Mouse (Mus musculus) bone marrow macrophage, adult 2 months (primary cell): ENCODE data around the gene Gm10959. TPM values are rescaled to one million over a fixed set of nuclear protein-coding genes. Genes with fewer than 3 reads are reported as not detected.

ENCODE experiments used
- H3K27ac ChIP-seq: 2 replicates; pipeline ENCODE4 v1.5.1; 2012; ENCODE audit warnings: low read depth, low read length; ENCODE audit not compliant: insufficient read depth
- H3K4me1 ChIP-seq: 2 replicates; pipeline ENCODE4 v1.6.1; 2012; ENCODE audit warnings: low read length; ENCODE audit not compliant: control insufficient read depth, insufficient read depth
- H3K4me3 ChIP-seq: 2 replicates; pipeline ENCODE4 v1.5.1; 2012; ENCODE audit warnings: mild to moderate bottlenecking, low read length, moderate library complexity; ENCODE audit not compliant: insufficient read depth
- CTCF ChIP-seq: IDR thresholded peaks from 2 replicates; pipeline ENCODE4 v1.5.1; 2012; ENCODE audit warnings: low read depth, mild to moderate bottlenecking, low read length, moderate library complexity
- POLR2A ChIP-seq: IDR thresholded peaks from 2 replicates; pipeline ENCODE4 v1.6.1; 2012; ENCODE audit warnings: mild to moderate bottlenecking, low read depth, low read length, borderline replicate concordance
- polyA plus RNA-seq: library from polyadenylated mRNA; stranded (reverse); fragments of >200 nt; gene quantifications from 2 replicates; pipeline ENCODE4 v1.2.4, GENCODE M21; 2012; ENCODE audit not compliant: missing spikeins, insufficient read depth, insufficient read length

The Gm10959 gene
- polyA plus RNA-seq, 1 experiment = not detected

GRCm38 (mm10) chr3:122895189-122895731 is 23.9 kb downstream of the Gm10959 start:
- no peak overlapping the region for H3K27ac ChIP-seq
- TF ChIP-seq CTCF (no peak), POLR2A (no peak)
- H3K4me1 ChIP-seq = no peaks in the 10 kb centered on the region
- no peak overlapping the region for H3K4me3 ChIP-seq

DNA sequence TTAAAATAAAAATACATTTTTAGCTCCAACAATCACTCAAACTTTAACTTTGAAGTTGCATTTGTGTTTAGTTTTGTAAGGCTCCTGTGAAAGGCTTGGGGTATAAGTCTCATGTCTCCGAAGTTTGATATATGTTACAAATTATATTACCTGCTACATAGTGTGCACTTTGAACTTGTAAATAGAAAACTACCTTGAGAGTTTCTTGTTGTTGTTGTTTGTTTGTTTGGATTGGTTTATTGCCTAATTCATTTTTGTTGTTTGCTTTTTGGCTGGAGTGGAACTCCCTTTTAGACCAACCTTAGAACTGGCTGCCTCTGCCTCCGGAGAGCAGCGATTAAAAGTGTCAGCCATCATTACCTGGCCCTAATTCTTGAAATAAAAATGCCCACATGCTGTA is 24.4 kb downstream of the Gm10959 start, which contains the start of gene Fabp2:
Gene Fabp2, plus strand, starts transcription at position 301 of the 400 bp plus-strand sequence.
- Histone ChIP-seq H3K4me1 (no peaks in the 10 kb centered on the region), H3K27ac (no peak within 1 kb of the TSS)

DNA sequence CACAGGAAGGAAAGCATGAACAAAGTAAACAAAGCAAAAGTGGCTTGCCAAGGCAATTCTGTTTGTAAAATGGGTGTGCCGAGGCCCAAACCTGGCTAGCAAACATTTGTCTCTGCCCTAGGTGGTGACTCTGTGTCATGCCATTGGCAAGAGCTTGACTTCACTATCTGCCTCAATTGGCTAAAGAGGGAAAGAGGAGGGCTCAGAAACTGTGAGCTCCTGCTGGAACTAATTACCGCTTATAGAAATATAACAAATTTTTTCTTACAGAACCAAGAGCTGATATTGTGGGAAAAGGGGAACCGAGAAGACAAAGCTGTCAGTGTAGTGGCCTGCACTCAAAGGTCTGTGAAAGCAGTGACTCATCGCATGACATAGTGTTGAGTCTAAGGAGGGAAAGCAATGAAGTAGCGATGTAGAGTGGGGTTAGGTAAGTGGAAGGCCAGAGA is 30.8 kb downstream of the Gm10959 start:
- Histone ChIP-seq H3K4me3 (no peak overlapping the region), H3K27ac (no peak overlapping the region), H3K4me1 (peaks cover 5% of the 10 kb centered on the region)
- TF ChIP-seq POLR2A (no peak), CTCF (no peak)

More for the DNA sequence above, 24.4 kb downstream of the Gm10959 start, which contains the start of gene Fabp2:
- no peak for TF ChIP-seq CTCF
- TF ChIP-seq POLR2A = no peak
- no peak within 1 kb of the TSS for H3K4me3 ChIP-seq

- Histone ChIP-seq H3K4me1 (peaks cover 5% of the 10 kb centered on the region), H3K27ac (no peak overlapping the region), H3K4me3 (no peak overlapping the region)
- no peak for TF ChIP-seq CTCF
- no peak for TF ChIP-seq POLR2A
Measured at GRCm38 (mm10) chr3:122887505-122888301, 31.5 kb downstream of the Gm10959 start.

- TF ChIP-seq CTCF = no peak
- Histone ChIP-seq H3K27ac (no peak overlapping the region), H3K4me3 (no peak overlapping the region), H3K4me1 (no peaks in the 10 kb centered on the region)
Measured at GRCm38 (mm10) chr3:122878705-122879315, 40.4 kb downstream of the Gm10959 start.

- Histone ChIP-seq H3K4me3 (no peak overlapping the region), H3K27ac (no peak overlapping the region), H3K4me1 (no peaks in the 10 kb centered on the region)
- TF ChIP-seq POLR2A = no peak
- no peak for TF ChIP-seq CTCF
Measured at GRCm38 (mm10) chr3:122877543-122877942, 41.6 kb downstream of the Gm10959 start.

GRCm38 (mm10) chr3:122876870-122877269 is 42.3 kb downstream of the Gm10959 start:
- H3K4me1 ChIP-seq = no peaks in the 10 kb centered on the region
- no peak for TF ChIP-seq CTCF
- no peak for TF ChIP-seq POLR2A
- no peak overlapping the region for H3K27ac ChIP-seq
- no peak overlapping the region for H3K4me3 ChIP-seq

GRCm38 (mm10) chr3:122871596-122871995 is 47.6 kb downstream of the Gm10959 start:
- TF ChIP-seq POLR2A = no peak
- TF ChIP-seq CTCF = no peak
- Histone ChIP-seq H3K4me3 (no peak overlapping the region), H3K27ac (no peak overlapping the region), H3K4me1 (no peaks in the 10 kb centered on the region)

GRCm38 (mm10) chr3:122868270-122868669 is 50.9 kb downstream of the Gm10959 start:
- no peak overlapping the region for H3K4me3 ChIP-seq
- H3K4me1 ChIP-seq = no peaks in the 10 kb centered on the region
- no peak overlapping the region for H3K27ac ChIP-seq
- no peak for TF ChIP-seq CTCF
- no peak for TF ChIP-seq POLR2A

- TF ChIP-seq CTCF (no peak), POLR2A (no peak)
- Histone ChIP-seq H3K4me3 (no peak overlapping the region), H3K4me1 (no peaks in the 10 kb centered on the region), H3K27ac (no peak overlapping the region)
Measured at GRCm38 (mm10) chr3:122865092-122865491, 54.1 kb downstream of the Gm10959 start.

Other genes with a start within 250 kb of the Gm10959 start
- gene Pde5a, start 190.4 kb downstream of the Gm10959 start, polyA plus RNA-seq = 0.67 and 0.98 TPM in 2 replicates
- not detected in 2 replicates for gene Fabp2, start 24.3 kb downstream of the Gm10959 start, polyA plus RNA-seq
- 61.9 and 73.6 TPM in 2 replicates for gene 1810037I17Rik, start 4.8 kb upstream of the Gm10959 start, polyA plus RNA-seq
- gene Usp53, start 65.2 kb upstream of the Gm10959 start, polyA plus RNA-seq = 3.3 and 3.9 TPM in 2 replicates
- gene Myoz2, start 115.7 kb upstream of the Gm10959 start, polyA plus RNA-seq = not detected in 2 replicates